Comparison of ENCODE assay signal across 9 mouse cellular contexts in genomic region chr6:83690277-83690676, GRCm38 (mm10). TPM values are rescaled to one million over a fixed set of nuclear protein-coding genes. Genes with fewer than 3 reads are reported as not detected.
DNase-seq lines count a peak whose midpoint lies in the region; ATAC-seq and TF ChIP-seq lines count a peak whose summit lies in the region.
"Had no signal": no experiment of that assay in that cellular context is flagged by ENCODE, and none has a peak within 500 bp of the region (broad histone marks: within the 10 kb centered on the region; RNA-seq: fewer than 3 reads in every experiment).

No protein-coding gene starts in this region.

- 22% methylated on average over 4 of the region's 5 CpGs for WGBS in midbrain, embryonic 11.5 days
- 22% methylated on average over 4 of the region's 5 CpGs for WGBS in midbrain, embryonic 13.5 days
- 30% methylated on average over 4 of the region's 5 CpGs for WGBS in kidney, postnatal 0 days

- H3K27me3 ChIP-seq in midbrain, embryonic 11.5 days (ENCODE audit: control insufficient read depth, insufficient read depth, low read length): peaks cover 41% of the 10 kb centered on the region
- H3K27me3 ChIP-seq in midbrain, embryonic 13.5 days: peaks cover 76% of the 10 kb centered on the region
- H3K27me3 ChIP-seq in kidney, postnatal 0 days (ENCODE audit: insufficient read depth, low read length): peaks cover 37% of the 10 kb centered on the region

- TF ChIP-seq CTCF in kidney, postnatal 0 days (IDR thresholded peaks at IDR 0.05; ENCODE audit: low read depth): peak; percentile 80

- no peaks in the 10 kb centered on the region for H3K4me1 ChIP-seq in midbrain, embryonic 11.5 days (ENCODE audit: control insufficient read depth, insufficient read depth, low read length)
- 0 out of 2 replicates have a peak, but pooled peaks cover 4% of the 10 kb centered on the region for H3K4me1 ChIP-seq in midbrain, embryonic 13.5 days (replicated peaks)
- H3K4me1 ChIP-seq in kidney, postnatal 0 days (replicated peaks; ENCODE audit: insufficient read depth, low read length): no peaks in the 10 kb centered on the region

- H3K9ac ChIP-seq in midbrain, embryonic 11.5 days (ENCODE audit: low read length): no peak overlapping the region
- no peak overlapping the region for H3K9ac ChIP-seq in midbrain, embryonic 13.5 days (replicated peaks)
- no peak overlapping the region for H3K9ac ChIP-seq in kidney, postnatal 0 days (ENCODE audit: low read depth, low read length)

- no peaks in the 10 kb centered on the region for H3K36me3 ChIP-seq in midbrain, embryonic 11.5 days (ENCODE audit: control insufficient read depth, insufficient read depth, low read length)
- H3K36me3 ChIP-seq in midbrain, embryonic 13.5 days: no peaks in the 10 kb centered on the region
- H3K36me3 ChIP-seq in kidney, postnatal 0 days (ENCODE audit: insufficient read depth, low read length): no peaks in the 10 kb centered on the region

- H3K4me2 ChIP-seq in midbrain, embryonic 11.5 days: no peak overlapping the region
- no peak overlapping the region for H3K4me2 ChIP-seq in midbrain, embryonic 13.5 days (replicated peaks)
- H3K4me2 ChIP-seq in kidney, postnatal 0 days (ENCODE audit: low read length): no peak overlapping the region

- 0 out of 2 replicates have a peak, but pooled peaks have one; percentile 40 for ATAC-seq in midbrain, embryonic 11.5 days (ENCODE audit: low FRiP score)
- no peak for ATAC-seq in midbrain, embryonic 13.5 days
- no peak; the same call in 1 of the 2 replicates for ATAC-seq in kidney, postnatal 0 days (replicated peaks; ENCODE audit: low FRiP score, low read depth)
- ATAC-seq in monocyte, adult 5-6 weeks (replicated peaks; ENCODE audit: insufficient number of reproducible peaks, low FRiP score, low TSS enrichment, poor library complexity, severe bottlenecking): 0 out of 2 replicates have a peak, but pooled peaks have one; percentile 48

- H3K4me3 ChIP-seq in midbrain, embryonic 11.5 days (ENCODE audit: low read depth, low read length): no peak overlapping the region
- no peak overlapping the region for H3K4me3 ChIP-seq in midbrain, embryonic 13.5 days (replicated peaks)
- no peak overlapping the region for H3K4me3 ChIP-seq in kidney, postnatal 0 days (replicated peaks; ENCODE audit: low read depth, low read length)

- no peak overlapping the region for H3K27ac ChIP-seq in midbrain, embryonic 11.5 days (ENCODE audit: low read depth, low read length)
- H3K27ac ChIP-seq in midbrain, embryonic 13.5 days: no peak overlapping the region
- H3K27ac ChIP-seq in kidney, postnatal 0 days: no peak overlapping the region

- DNase-seq in embryo, embryonic 10 days (ENCODE audit: low spot score): peak; percentile 84
- DNase-seq in embryo, embryonic 9.5 days (ENCODE audit: extremely low spot score): no peak
- peak; percentile 88 for DNase-seq in midbrain, embryonic 11.5 days (ENCODE audit: low spot score, missing footprints)
- DNase-seq in brain, adult 2 months (ENCODE audit: low read depth, low spot score): peak; percentile 43
- peak; percentile 79 for DNase-seq in kidney, postnatal 0 days (ENCODE audit: low spot score)
- no peak for DNase-seq in ovary, adult 18-20 months (ENCODE audit: low spot score)

- no peaks in the 10 kb centered on the region for H3K9me3 ChIP-seq in midbrain, embryonic 11.5 days (ENCODE audit: control insufficient read depth, low read length)
- H3K9me3 ChIP-seq in midbrain, embryonic 13.5 days: no peaks in the 10 kb centered on the region
- H3K9me3 ChIP-seq in kidney, postnatal 0 days (replicated peaks; ENCODE audit: low read length): no peaks in the 10 kb centered on the region

RNA-seq across cellular contexts. Expression of gene Cd207, which starts 12.6 kb away (rescaled TPM):
- not detected in 2 replicates for polyA plus RNA-seq in midbrain, embryonic 11.5 days (2014; fragmentation: Nextera tagmentation; extraction: Ambion mirVana)
- not detected in 2 replicates for polyA plus RNA-seq in midbrain, embryonic 13.5 days (2015; fragmentation: Nextera tagmentation; extraction: Ambion mirVana)
- polyA plus RNA-seq in kidney, postnatal 0 days (2015; fragmentation: Nextera tagmentation; extraction: Ambion mirVana): not detected in 2 replicates
- total RNA-seq in monocyte, adult 5-6 weeks (2017): not detected in 3 replicates
- total RNA-seq: layer of hippocampus, adult 18-20 months had no signal

RNA-seq across cellular contexts. Expression of gene Vax2, which starts 20.8 kb away (rescaled TPM):
- polyA plus RNA-seq in midbrain, embryonic 11.5 days (2014; fragmentation: Nextera tagmentation; extraction: Ambion mirVana): 0.25 and 0.26 TPM in 2 replicates
- 0.32 and 0.46 TPM in 2 replicates for polyA plus RNA-seq in midbrain, embryonic 13.5 days (2015; fragmentation: Nextera tagmentation; extraction: Ambion mirVana)
- not detected in 2 replicates for polyA plus RNA-seq in kidney, postnatal 0 days (2015; fragmentation: Nextera tagmentation; extraction: Ambion mirVana)
- total RNA-seq in monocyte, adult 5-6 weeks (2017): not detected in 3 replicates
- total RNA-seq: layer of hippocampus, adult 18-20 months had no signal

RNA-seq across cellular contexts. Expression of gene Clec4f, which starts 34.3 kb away (rescaled TPM):
- not detected in 2 replicates for polyA plus RNA-seq in midbrain, embryonic 11.5 days (2014; fragmentation: Nextera tagmentation; extraction: Ambion mirVana)
- polyA plus RNA-seq in midbrain, embryonic 13.5 days (2015; fragmentation: Nextera tagmentation; extraction: Ambion mirVana): not detected in 2 replicates
- not detected in 2 replicates for polyA plus RNA-seq in kidney, postnatal 0 days (2015; fragmentation: Nextera tagmentation; extraction: Ambion mirVana)
- not detected in 3 replicates for total RNA-seq in monocyte, adult 5-6 weeks (2017)
- total RNA-seq: layer of hippocampus, adult 18-20 months had no signal

RNA-seq across cellular contexts. Expression of gene Atp6v1b1, which starts 52.5 kb away (rescaled TPM):
- not detected in 2 replicates for polyA plus RNA-seq in midbrain, embryonic 11.5 days (2014; fragmentation: Nextera tagmentation; extraction: Ambion mirVana)
- polyA plus RNA-seq in midbrain, embryonic 13.5 days (2015; fragmentation: Nextera tagmentation; extraction: Ambion mirVana): not detected in 2 replicates
- 14.2 and 17.0 TPM in 2 replicates for polyA plus RNA-seq in kidney, postnatal 0 days (2015; fragmentation: Nextera tagmentation; extraction: Ambion mirVana)
- total RNA-seq in monocyte, adult 5-6 weeks (2017): not detected in 3 replicates

Comparison
In these comparisons a context has a peak if more than half of its experiments do, and no peak if none do; other contexts are left out.
1. DNase-seq: peak in embryo, embryonic 10 days (single experiment), midbrain, embryonic 11.5 days (single experiment), brain, adult 2 months (single experiment) and kidney, postnatal 0 days (single experiment); none in embryo, embryonic 9.5 days (single experiment) and ovary, adult 18-20 months (single experiment).
2. ATAC-seq: peak in midbrain, embryonic 11.5 days (single experiment) and monocyte, adult 5-6 weeks (single experiment); none in midbrain, embryonic 13.5 days (single experiment) and kidney, postnatal 0 days (single experiment).